ENCODE assay signal across 24 mouse cellular contexts in genomic region chr13:8822201-8822600, GRCm38 (mm10). TPM values are rescaled to one million over a fixed set of nuclear protein-coding genes. Genes with fewer than 3 reads are reported as not detected.
DNase-seq lines count a peak whose midpoint lies in the region; ATAC-seq and TF ChIP-seq lines count a peak whose summit lies in the region.
"Had no signal": no experiment of that assay in that cellular context is flagged by ENCODE, and none has a peak within 500 bp of the region (broad histone marks: within the 10 kb centered on the region; RNA-seq: fewer than 3 reads in every experiment).

No protein-coding gene starts in this region.

- no peak for TF ChIP-seq CTCF in liver, adult 2 months (IDR thresholded peaks at IDR 0.05; ENCODE audit: low read depth, low read length)

- no peak for TF ChIP-seq POLR2A in liver, adult 2 months (IDR thresholded peaks at IDR 0.05; ENCODE audit: extremely low read depth, insufficient read depth, low read length)

- H3K27me3 ChIP-seq in liver, adult 2 months (ENCODE audit: control insufficient read depth, insufficient read depth, low read length) = no peaks in the 10 kb centered on the region
- H3K27me3 ChIP-seq: embryonic facial prominence, embryonic 13.5 days; liver, embryonic 15.5 days; lung, embryonic 15.5 days had no signal

- no peak overlapping the region for H3K4me3 ChIP-seq in liver, adult 2 months (ENCODE audit: insufficient read depth, low read depth, low read length)
- H3K4me3 ChIP-seq: embryonic facial prominence, embryonic 13.5 days; gastrocnemius, adult 2 months; liver, embryonic 15.5 days; lung, embryonic 15.5 days had no signal

- H3K9ac ChIP-seq in liver, adult 2 months (ENCODE audit: low read depth, low read length) = no peak overlapping the region
- H3K9ac ChIP-seq: embryonic facial prominence, embryonic 13.5 days; liver, embryonic 15.5 days; lung, embryonic 15.5 days had no signal

- whole genome bisulfite sequencing in liver, adult 2 months = 39% methylated on average over 4 of the region's 4 CpGs

- no peaks in the 10 kb centered on the region for H3K4me1 ChIP-seq in liver, adult 2 months (ENCODE audit: control insufficient read depth, insufficient read depth, low read length)
- H3K4me1 ChIP-seq: embryonic facial prominence, embryonic 13.5 days; liver, embryonic 15.5 days; lung, embryonic 15.5 days had no signal

- peak; percentile 39 to 45 for DNase-seq in cerebellum, postnatal 10 days
- peak; percentile 64 for DNase-seq in liver, adult 2 months (ENCODE audit: extremely low read depth, low read depth, low spot score)
- DNase-seq in liver = no peak
- peak; percentile 14 for DNase-seq in gonadal fat pad, adult 2 months (ENCODE audit: low read depth)
- no peak for DNase-seq in urinary bladder, postnatal 4 days (ENCODE audit: low spot score in 2 of 2)
- DNase-seq: adrenal gland, postnatal 36 days; B cell, adult 2 months; cerebellum, adult 11 months; gastrocnemius, adult 2 months; gastrocnemius, postnatal 36 days; heart, postnatal 14 days; kidney, adult 8-10 months; kidney, postnatal 4 days; left cerebral cortex, postnatal 4 days; lung, postnatal 36 days; thymus, postnatal 4 days had no signal

- 0 out of 2 replicates have a peak, but pooled peaks cover 6% of the 10 kb centered on the region for H3K79me2 ChIP-seq in liver, adult 2 months (ENCODE audit: control insufficient read depth, insufficient read depth, low read length)

- peaks cover 32% of the 10 kb centered on the region for H3K36me3 ChIP-seq in liver, adult 2 months (ENCODE audit: control insufficient read depth, insufficient read depth, low read length)

- no peak for ATAC-seq in cerebellum, adult (ENCODE audit: insufficient number of reproducible peaks, low FRiP score, low TSS enrichment)
- ATAC-seq: forebrain, embryonic 16.5 days; intestine, embryonic 16.5 days; midbrain, embryonic 16.5 days had no signal

- no peak overlapping the region for H3K27ac ChIP-seq in liver, adult 2 months (replicated peaks; ENCODE audit: insufficient read depth, low read depth, low read length)
- H3K27ac ChIP-seq: embryonic facial prominence, embryonic 13.5 days; gastrocnemius, adult 2 months; kidney, postnatal 0 days; liver, embryonic 15.5 days; lung, embryonic 15.5 days had no signal

RNA-seq across cellular contexts. Expression of gene Wdr37, which starts 49.5 kb away (rescaled TPM):
- total RNA-seq in liver, adult 2 months (2014; rRNA removed) = 8.4 and 8.5 TPM in 2 replicates
- polyA plus RNA-seq in liver, adult 2 months (2012; rRNA removed) = 3.1 and 5.1 TPM in 2 replicates
- polyA plus RNA-seq in gonadal fat pad, adult 2 months (2012; rRNA removed) = 14.4 and 14.8 TPM in 2 replicates

Comparison
In these comparisons a context has a peak if more than half of its experiments do, and no peak if none do; other contexts are left out.
1. DNase-seq: peak in cerebellum, postnatal 10 days (2 of 2), liver, adult 2 months (single experiment) and gonadal fat pad, adult 2 months (single experiment); none in liver (single experiment) and urinary bladder, postnatal 4 days (0 of 2).